Mouse (Mus musculus) brain, embryonic 14.5 days (tissue): ENCODE results near the gene Pir.

ENCODE experiments used
- CTCF ChIP-seq: fragments of 200-500 bp; IDR thresholded peaks from 2 replicates; pipeline ENCODE4 v1.5.1; 2012; ENCODE audit warnings: inconsistent platforms, mild to moderate bottlenecking, moderate library complexity, borderline replicate concordance; ENCODE audit not compliant: insufficient read depth, insufficient read length; ENCODE audit errors: extremely low read depth
- POLR2A ChIP-seq: fragments of 200-500 bp; IDR thresholded peaks from 2 replicates; pipeline ENCODE4 v1.6.1; 2012; ENCODE audit warnings: mild to moderate bottlenecking, inconsistent platforms, borderline replicate concordance; ENCODE audit not compliant: poor library complexity, insufficient read depth, insufficient read length, severe bottlenecking; ENCODE audit errors: extremely low read depth

DNA sequence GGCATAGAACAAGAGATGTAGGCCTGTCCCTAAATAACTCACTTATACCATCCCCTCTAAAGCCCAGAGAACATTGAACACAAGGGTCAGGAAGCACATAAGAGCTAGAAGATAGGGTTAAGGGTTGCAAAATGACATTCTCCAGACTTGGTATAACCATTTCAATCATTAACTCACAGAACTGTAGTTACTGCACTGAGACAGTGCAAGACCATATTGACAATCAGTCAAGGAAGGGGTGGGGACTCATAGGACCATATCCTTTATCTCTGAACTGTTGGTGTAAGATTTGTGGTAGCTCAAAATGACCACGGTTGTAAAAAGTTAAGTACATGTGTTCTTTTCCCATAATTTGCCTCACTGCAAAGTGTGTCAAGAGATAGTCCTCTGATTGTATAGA is 141.4 kb downstream of the Pir start:
- TF ChIP-seq POLR2A (no peak), CTCF (no peak)
